Mouse (Mus musculus) forebrain, embryonic 11.5 days (tissue): ENCODE measurements at regions not wholly inside any gene's neighbourhood (a gene's known extent, or its start where the extent isn't known, plus 50 kb on each side); places are given as distances from the start of the nearest gene placed in this dataset.
A peak's percentile ranks its signal among the peaks of the same experiment; 100 is the strongest.

Experiments used
- ATAC-seq: fragments of 200-750 bp; cut with Nextera tagmentation; replicated peaks from 2 replicates; pipeline ENCODE4 v1.8.0; 2017; ENCODE audit warnings: moderate TSS enrichment; ENCODE audit not compliant: low FRiP score
- DNase-seq: peaks from one replicate; pipeline ENCODE4 v3.0.0-alpha.2; 2017; ENCODE audit warnings: low spot score
- H3K27ac ChIP-seq: fragments of 300-500 bp; sonication (generic); 2 replicates; pipeline ENCODE4 v1.5.1; 2014; ENCODE audit warnings: low read depth, low read length
- H3K27me3 ChIP-seq: fragments of 300-500 bp; sonication (generic); 2 replicates; pipeline ENCODE4 v1.6.1; 2014; ENCODE audit warnings: mild to moderate bottlenecking, low read length, mixed read lengths; ENCODE audit not compliant: control insufficient read depth, insufficient read depth
- H3K36me3 ChIP-seq: fragments of 300-500 bp; sonication (generic); 2 replicates; pipeline ENCODE4 v1.6.1; 2014; ENCODE audit warnings: mild to moderate bottlenecking, low read length, moderate library complexity, mixed read lengths; ENCODE audit not compliant: control insufficient read depth, insufficient read depth
- H3K4me1 ChIP-seq: fragments of 300-500 bp; sonication (generic); replicated peaks from 2 replicates; pipeline ENCODE4 v1.6.1; 2014; ENCODE audit warnings: low read length, mixed read lengths; ENCODE audit not compliant: control insufficient read depth, insufficient read depth
- H3K4me2 ChIP-seq: fragments of 300-500 bp; sonication (generic); 2 replicates; pipeline ENCODE4 v1.6.1; 2014; ENCODE audit warnings: low read depth, mild to moderate bottlenecking, low read length, moderate library complexity, mixed read lengths; ENCODE audit not compliant: severe bottlenecking
- H3K4me3 ChIP-seq: fragments of 300-500 bp; sonication (generic); 2 replicates; pipeline ENCODE4 v1.5.1; 2014; ENCODE audit warnings: low read depth, low read length
- H3K9ac ChIP-seq: fragments of 300-500 bp; sonication (generic); 2 replicates; pipeline ENCODE4 v1.6.1; 2014; ENCODE audit warnings: low read length
- H3K9me3 ChIP-seq: fragments of 300-500 bp; sonication (generic); 2 replicates; pipeline ENCODE4 v1.6.1; 2016; ENCODE audit warnings: low read length, mixed read lengths; ENCODE audit not compliant: control insufficient read depth
- WGBS: fragments of 180-500 bp; shearing (Covaris S2); extraction: QIAGEN DNeasy Blood & Tissue Kit; methylation state at CpG from one replicate; pipeline ENCODE4 v1.1.7; 2014; 5-methylcytosine and 5-hydroxymethylcytosine counted together

DNA sequence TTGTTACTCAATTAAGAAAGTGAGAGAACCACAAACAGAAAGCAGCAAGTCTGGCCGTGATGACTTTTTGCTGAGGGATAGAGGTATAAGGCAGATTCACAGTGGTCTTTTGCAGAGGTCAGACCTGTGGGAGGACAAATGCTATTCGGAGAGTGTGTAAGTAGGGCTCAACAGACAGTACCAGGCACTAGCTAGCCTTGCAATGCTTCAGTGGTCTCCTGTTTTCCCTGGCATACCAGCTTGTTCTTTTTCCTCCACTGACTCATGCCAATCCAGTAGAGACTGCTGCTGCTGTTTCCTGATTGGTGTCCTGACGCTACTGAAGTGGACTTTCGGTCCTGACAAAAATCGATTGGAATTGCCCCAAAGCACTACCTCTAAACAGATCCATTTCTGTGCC, 166.4 kb downstream of the Tlr4 start:
- Histone ChIP-seq H3K4me2 (no peak overlapping the region), H3K4me1 (no peaks in the 10 kb centered on the region), H3K9me3 (no peaks in the 10 kb centered on the region), H3K27ac (no peak overlapping the region), H3K27me3 (no peaks in the 10 kb centered on the region), H3K36me3 (no peaks in the 10 kb centered on the region), H3K4me3 (no peak overlapping the region), H3K9ac (no peak overlapping the region)
- WGBS, result 90% methylated on average over 5 of the region's 5 CpGs
- DNase-seq (no peak), ATAC-seq (no peak)

DNA sequence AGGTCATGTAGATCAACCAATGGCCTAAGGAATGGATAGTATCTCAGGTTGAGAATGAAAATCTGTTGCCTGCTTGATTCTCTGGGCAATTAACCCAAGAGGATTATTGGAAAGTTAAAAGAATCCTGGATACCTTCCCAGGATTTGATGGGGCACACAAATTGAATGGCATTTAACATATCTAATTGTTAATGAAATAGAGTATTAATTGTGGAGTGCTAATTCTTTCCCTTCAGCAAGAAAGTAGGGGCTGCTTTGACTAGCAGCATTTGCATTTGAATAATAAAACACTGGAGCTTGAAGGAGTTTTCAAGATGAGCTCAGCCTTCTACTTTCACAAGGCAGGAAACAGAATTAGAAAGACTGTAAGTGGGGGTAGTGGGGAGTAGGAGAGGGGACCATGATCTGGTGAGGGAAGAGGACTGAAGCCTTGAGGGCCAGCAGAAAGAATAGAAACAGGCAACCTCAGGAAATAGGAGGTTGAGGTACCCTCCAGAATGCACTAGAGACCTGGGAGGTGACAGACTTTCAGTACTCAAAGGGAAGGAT, 178.9 kb downstream of the Tlr4 start:
- DNase-seq (no peak), ATAC-seq (peak; percentile 36; the same call in 1 of the 2 replicates)

DNA sequence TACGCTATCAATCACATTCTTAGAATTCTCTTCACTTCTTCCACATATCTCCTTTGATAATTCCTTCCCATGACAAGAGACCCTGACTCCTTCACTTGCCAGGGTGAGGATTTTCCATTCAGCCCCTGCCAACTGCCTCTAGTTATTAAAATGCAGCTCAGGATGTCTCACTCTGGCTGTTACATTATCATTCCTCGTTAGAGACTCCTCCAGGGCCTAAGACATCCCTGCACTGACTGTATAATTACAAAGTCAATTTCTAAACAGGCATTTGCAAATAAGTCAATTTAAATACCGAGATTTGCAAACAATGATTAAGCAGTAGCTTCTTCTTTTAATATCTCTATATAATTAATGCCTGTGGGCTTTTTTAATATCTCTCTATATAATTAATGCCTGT, 184.3 kb downstream of the Tlr4 start:
- no peak overlapping the region for H3K4me3 ChIP-seq
- H3K4me2 ChIP-seq, result no peak overlapping the region
- H3K9ac ChIP-seq, result no peak overlapping the region
- 72% methylated on average over 3 of the region's 3 CpGs for WGBS
- H3K36me3 ChIP-seq, result no peaks in the 10 kb centered on the region
- no peak for ATAC-seq
- H3K9me3 ChIP-seq, result no peaks in the 10 kb centered on the region
- no peaks in the 10 kb centered on the region for H3K4me1 ChIP-seq
- no peak overlapping the region for H3K27ac ChIP-seq
- H3K27me3 ChIP-seq, result no peaks in the 10 kb centered on the region
- no peak for DNase-seq

More for the DNA sequence above, 178.9 kb downstream of the Tlr4 start:
- Histone ChIP-seq H3K4me3 (no peak overlapping the region), H3K27me3 (no peaks in the 10 kb centered on the region), H3K36me3 (no peaks in the 10 kb centered on the region), H3K27ac (no peak overlapping the region), H3K4me2 (no peak overlapping the region), H3K9ac (no peak overlapping the region), H3K4me1 (no peaks in the 10 kb centered on the region), H3K9me3 (no peaks in the 10 kb centered on the region)

DNA sequence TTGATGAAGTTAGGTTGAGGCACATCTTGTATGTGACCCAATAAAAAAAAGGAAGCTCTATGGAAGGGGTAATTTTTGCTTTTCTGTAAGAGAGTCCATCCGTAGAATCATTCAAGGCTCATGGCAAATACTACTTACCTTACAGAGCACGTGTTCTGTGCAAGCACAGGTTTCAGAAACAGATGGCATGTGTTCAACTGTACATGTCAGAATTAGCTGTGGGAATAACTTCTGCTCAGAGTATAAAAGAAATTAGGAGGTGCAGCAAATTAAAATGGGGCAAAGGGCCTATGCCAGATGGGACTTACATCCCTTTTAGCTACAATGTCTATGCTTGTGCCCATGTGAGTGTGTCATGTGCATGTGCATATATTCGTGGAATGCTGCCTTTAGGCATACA, 216.7 kb downstream of the Tlr4 start:
- Histone ChIP-seq H3K4me3 (no peak overlapping the region), H3K27me3 (no peaks in the 10 kb centered on the region), H3K4me2 (no peak overlapping the region), H3K9ac (no peak overlapping the region), H3K4me1 (no peaks in the 10 kb centered on the region), H3K27ac (no peak overlapping the region), H3K9me3 (no peaks in the 10 kb centered on the region), H3K36me3 (no peaks in the 10 kb centered on the region)
- no peak for DNase-seq
- WGBS, result 84% methylated on average over 3 of the region's 3 CpGs
- ATAC-seq, result no peak
